Comparison of ENCODE assay signal across 11 mouse cellular contexts in genomic region chr15:100753045-100753444, GRCm38 (mm10).
"Had no signal": no experiment of that assay in that cellular context is flagged by ENCODE, and none has a peak within 500 bp of the region (broad histone marks: within the 10 kb centered on the region; RNA-seq: fewer than 3 reads in every experiment).

No protein-coding gene starts in this region.

- H3K4me3 ChIP-seq: left cerebral cortex, adult 2 months; limb, embryonic 15.5 days; liver, embryonic 12.5 days; midbrain, embryonic 10.5 days had no signal

- ATAC-seq: liver, embryonic 12.5 days had no signal

- H3K27ac ChIP-seq: left cerebral cortex, adult 2 months; limb, embryonic 15.5 days; liver, embryonic 12.5 days; midbrain, embryonic 10.5 days had no signal

- H3K4me2 ChIP-seq: limb, embryonic 15.5 days; liver, embryonic 12.5 days; lung, embryonic 14.5 days had no signal

- DNase-seq: kidney, adult 18-20 months; lung, embryonic 14.5 days; lung, postnatal 10 days; midbrain, embryonic 14.5 days; right cerebral cortex, postnatal 14 days; thymus, adult 2 months; thymus, postnatal 4 days had no signal

- H3K27me3 ChIP-seq: limb, embryonic 15.5 days had no signal

- H3K9ac ChIP-seq: limb, embryonic 15.5 days; liver, embryonic 12.5 days; lung, embryonic 14.5 days had no signal

- H3K36me3 ChIP-seq: limb, embryonic 15.5 days; liver, embryonic 12.5 days; midbrain, embryonic 10.5 days had no signal

- H3K9me3 ChIP-seq: limb, embryonic 15.5 days; liver, embryonic 12.5 days; midbrain, embryonic 10.5 days had no signal
